Mouse (Mus musculus) embryonic facial prominence, embryonic 15.5 days (tissue): ENCODE results near the gene Clec12b. TPM values are rescaled to one million over a fixed set of nuclear protein-coding genes. Genes with fewer than 3 reads are reported as not detected.

Source experiments
- ATAC-seq: fragments of 200-750 bp; cut with Nextera tagmentation; 2 replicates; pipeline ENCODE4 v1.8.0; 2017; ENCODE audit warnings: low read depth, moderate TSS enrichment; ENCODE audit not compliant: insufficient number of reproducible peaks, low FRiP score, low TSS enrichment
- H3K27ac ChIP-seq: fragments of 300-500 bp; sonication (generic); replicated peaks from 2 replicates; pipeline ENCODE4 v1.5.1; 2015; ENCODE audit warnings: mild to moderate bottlenecking, inconsistent platforms
- H3K27me3 ChIP-seq: fragments of 300-500 bp; sonication (generic); 2 replicates; pipeline ENCODE4 v1.6.1; 2015; ENCODE audit warnings: inconsistent platforms
- H3K36me3 ChIP-seq: fragments of 300-500 bp; sonication (generic); 2 replicates; pipeline ENCODE4 v1.6.1; 2015; ENCODE audit warnings: mild to moderate bottlenecking, inconsistent platforms
- H3K4me1 ChIP-seq: fragments of 300-500 bp; sonication (generic); 2 replicates; pipeline ENCODE4 v1.6.1; 2015; ENCODE audit warnings: inconsistent platforms
- H3K4me2 ChIP-seq: fragments of 300-500 bp; sonication (generic); replicated peaks from 2 replicates; pipeline ENCODE4 v1.6.1; 2015; ENCODE audit warnings: mild to moderate bottlenecking, inconsistent platforms
- H3K4me3 ChIP-seq: fragments of 300-500 bp; sonication (generic); replicated peaks from 2 replicates; pipeline ENCODE4 v1.5.1; 2015; ENCODE audit warnings: mild to moderate bottlenecking, inconsistent platforms
- H3K9ac ChIP-seq: fragments of 300-500 bp; sonication (generic); 2 replicates; pipeline ENCODE4 v1.6.1; 2015; ENCODE audit warnings: inconsistent platforms
- H3K9me3 ChIP-seq: fragments of 300-500 bp; sonication (generic); replicated peaks from 2 replicates; pipeline ENCODE4 v1.6.1; 2016; ENCODE audit warnings: inconsistent platforms
- WGBS: fragments of 180-500 bp; shearing (Covaris S2); methylation state at CpG from one replicate; pipeline ENCODE4 v1.1.7; 2015; 5-methylcytosine and 5-hydroxymethylcytosine counted together
- polyA plus RNA-seq: library from polyadenylated mRNA; unstranded; fragments of >200 nt; fragmentation: Nextera tagmentation; extraction: Ambion mirVana; gene quantifications from 2 replicates; pipeline ENCODE4 v1.2.1, GENCODE M21; 2015

The Clec12b gene
- polyA plus RNA-seq, 1 experiment from 2014 or later = not detected

- Histone ChIP-seq H3K27ac (no peak overlapping the region), H3K27me3 (no peaks in the 10 kb centered on the region), H3K4me3 (no peak overlapping the region), H3K9ac (no peak overlapping the region), H3K36me3 (no peaks in the 10 kb centered on the region), H3K4me2 (no peak overlapping the region), H3K4me1 (no peaks in the 10 kb centered on the region), H3K9me3 (no peaks in the 10 kb centered on the region)
- no peak for ATAC-seq
- WGBS = 29% methylated on average over 11 of the region's 11 CpGs
Measured at GRCm38 (mm10) chr6:129333674-129334078, 52.0 kb downstream of the Clec12b start.

- no peak within 1 kb of the TSS for H3K9ac ChIP-seq
- H3K27ac ChIP-seq = no peak within 1 kb of the TSS
- no peaks in the 10 kb centered on the region for H3K4me1 ChIP-seq
- H3K4me3 ChIP-seq = no peak within 1 kb of the TSS
- H3K4me2 ChIP-seq = no peak within 1 kb of the TSS
- WGBS = 56% methylated on average over 11 of the region's 11 CpGs
- ATAC-seq = no peak
- no peaks in the 10 kb centered on the region for H3K36me3 ChIP-seq
- no peaks in the 10 kb centered on the region for H3K9me3 ChIP-seq
- no peaks in the 10 kb centered on the region for H3K27me3 ChIP-seq
Measured at GRCm38 (mm10) chr6:129331610-129332009, 54.1 kb downstream of the Clec12b start, which contains the start of gene 4922502D21Rik. Gene 4922502D21Rik, minus strand, starts transcription at chr6:129331796.

GRCm38 (mm10) chr6:129326568-129327150, 59.0 kb downstream of the Clec12b start:
- ATAC-seq = no peak
- no peak overlapping the region for H3K27ac ChIP-seq

GRCm38 (mm10) chr6:129326016-129326415, 59.7 kb downstream of the Clec12b start:
- H3K4me1 ChIP-seq = no peaks in the 10 kb centered on the region
- no peaks in the 10 kb centered on the region for H3K36me3 ChIP-seq
- no peaks in the 10 kb centered on the region for H3K9me3 ChIP-seq
- H3K9ac ChIP-seq = no peak overlapping the region
- no peak overlapping the region for H3K4me3 ChIP-seq
- WGBS = 62% methylated on average over 1 of the region's 1 CpGs
- no peak overlapping the region for H3K4me2 ChIP-seq
- no peaks in the 10 kb centered on the region for H3K27me3 ChIP-seq
- ATAC-seq = no peak
- no peak overlapping the region for H3K27ac ChIP-seq

More at GRCm38 (mm10) chr6:129326568-129327150, 59.0 kb downstream of the Clec12b start:
- no peaks in the 10 kb centered on the region for H3K27me3 ChIP-seq
- no peaks in the 10 kb centered on the region for H3K9me3 ChIP-seq
- H3K4me2 ChIP-seq = no peak overlapping the region
- no peaks in the 10 kb centered on the region for H3K4me1 ChIP-seq
- no peak overlapping the region for H3K9ac ChIP-seq
- no peak overlapping the region for H3K4me3 ChIP-seq
- WGBS = 59% methylated on average over 13 of the region's 13 CpGs
- no peaks in the 10 kb centered on the region for H3K36me3 ChIP-seq

Other genes with a start within 250 kb of the Clec12b start
- 0.46 and 0.80 TPM in 2 replicates for gene Clec2d, start 205.3 kb downstream of the Clec12b start, polyA plus RNA-seq
- gene Cd69, start 110.4 kb downstream of the Clec12b start, polyA plus RNA-seq = 0.25 and 0.41 TPM in 2 replicates
- gene 4922502D21Rik, start 54.1 kb downstream of the Clec12b start, polyA plus RNA-seq = 0.41 and 0.47 TPM in 2 replicates
- 2.5 and 2.7 TPM in 2 replicates for gene Clec12a, start 43.2 kb downstream of the Clec12b start, polyA plus RNA-seq
- 0.33 and 0.57 TPM in 2 replicates for gene Clec1b, start 11.4 kb upstream of the Clec12b start, polyA plus RNA-seq
- 0.08 TPM in 1 of 2 replicates, not detected in the other for gene Clec9a, start 23.0 kb upstream of the Clec12b start, polyA plus RNA-seq
- 2.4 and 2.5 TPM in 2 replicates for gene Clec1a, start 66.1 kb upstream of the Clec12b start, polyA plus RNA-seq
- gene Olr1, start 121.3 kb upstream of the Clec12b start, polyA plus RNA-seq = not detected in 2 replicates
- not detected in 2 replicates for gene Tmem52b, start 126.7 kb upstream of the Clec12b start, polyA plus RNA-seq
- gene Gabarapl1, start 147.3 kb upstream of the Clec12b start, polyA plus RNA-seq = 53.2 and 54.4 TPM in 2 replicates
- gene Klre1, start 192.0 kb upstream of the Clec12b start, polyA plus RNA-seq = 0.13 TPM in 1 of 2 replicates, not detected in the other
- gene Klrd1, start 205.9 kb upstream of the Clec12b start, polyA plus RNA-seq = 0.37 TPM in 1 of 2 replicates, not detected in the other
- gene Klrk1, start 238.0 kb upstream of the Clec12b start, polyA plus RNA-seq = 0.16 TPM in 1 of 2 replicates, not detected in the other